In the genomic region with DNA sequence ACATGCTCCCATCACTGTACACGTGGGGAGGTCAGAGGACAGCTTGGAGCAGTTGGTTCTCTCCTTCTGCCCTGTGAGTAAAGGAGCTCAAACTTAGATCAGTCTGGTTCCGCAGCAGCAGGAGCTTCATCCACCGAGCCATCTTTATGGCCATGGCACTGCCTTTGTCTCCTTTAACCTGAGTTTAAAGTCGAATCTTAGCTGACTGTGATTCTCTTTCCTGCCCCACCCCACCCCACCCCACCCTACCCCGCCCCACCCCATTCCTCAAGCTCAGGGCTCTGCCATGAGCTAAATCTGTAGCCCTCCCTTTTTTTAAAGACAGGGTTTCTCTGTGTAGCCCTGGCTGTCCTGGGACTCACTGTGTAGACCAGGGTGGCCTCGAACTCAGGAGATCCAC, we compare ENCODE assay signal across 27 mouse cellular contexts. TPM values are rescaled to one million over a fixed set of nuclear protein-coding genes. Genes with fewer than 3 reads are reported as not detected.
A peak's percentile ranks its signal among the peaks of the same experiment; 100 is the strongest.
DNase-seq lines count a peak whose midpoint lies in the region; ATAC-seq and TF ChIP-seq lines count a peak whose summit lies in the region.
"Had no signal": no experiment of that assay in that cellular context is flagged by ENCODE, and none has a peak within 500 bp of the region (broad histone marks: within the 10 kb centered on the region; RNA-seq: fewer than 3 reads in every experiment).

No protein-coding gene starts in this region.

- no peak overlapping the region for H3K4me2 ChIP-seq in intestine, embryonic 15.5 days (replicated peaks)
- H3K4me2 ChIP-seq in myocyte (ENCODE audit: low read depth): peak overlapping the region; percentile 43
- H3K4me2 ChIP-seq in midbrain, embryonic 14.5 days (ENCODE audit: low read length): no peak overlapping the region
- no peak overlapping the region for H3K4me2 ChIP-seq in heart, embryonic 12.5 days
- H3K4me2 ChIP-seq: forebrain, embryonic 13.5 days; hindbrain, embryonic 12.5 days; hindbrain, embryonic 15.5 days had no signal

- 70% methylated on average over 6 of the region's 6 CpGs for WGBS in intestine, embryonic 15.5 days
- WGBS in midbrain, embryonic 14.5 days: 93% methylated on average over 6 of the region's 6 CpGs
- 89% methylated on average over 6 of the region's 6 CpGs for WGBS in heart, embryonic 12.5 days
- WGBS in limb, embryonic 10.5 days: 84% methylated on average over 6 of the region's 6 CpGs

- no peak for TF ChIP-seq POLR2A in myocyte (IDR thresholded peaks at IDR 0.05; ENCODE audit: insufficient read length, low read depth)

- peak; percentile 73 for ATAC-seq in intestine, embryonic 15.5 days
- ATAC-seq in megakaryocyte, adult 5-6 weeks (ENCODE audit: poor library complexity, severe bottlenecking): no peak
- ATAC-seq in midbrain, embryonic 14.5 days (ENCODE audit: low FRiP score, low TSS enrichment): no peak
- no peak for ATAC-seq in heart, embryonic 12.5 days (ENCODE audit: insufficient number of reproducible peaks, low FRiP score)
- ATAC-seq: forebrain, embryonic 13.5 days; forebrain, embryonic 16.5 days had no signal

- H3K4me3 ChIP-seq in E14TG2a.4 (replicated peaks; ENCODE audit: low read length) (peak overlapping the region; percentile 54), ES-E14 (ENCODE audit: insufficient read depth in 1 of 2, low read depth in 1 of 2, low read length in 2 of 2, poor library complexity in 1 of 2, severe bottlenecking in 1 of 2) (no peak overlapping the region; a peak in 1 of 4 replicates), myocyte (no peak overlapping the region)
- no peak overlapping the region for H3K4me3 ChIP-seq in intestine, embryonic 15.5 days (replicated peaks)
- no peak overlapping the region for H3K4me3 ChIP-seq in midbrain, embryonic 14.5 days (replicated peaks; ENCODE audit: low read depth, low read length)
- H3K4me3 ChIP-seq in heart, embryonic 12.5 days: no peak overlapping the region
- H3K4me3 ChIP-seq in limb, embryonic 10.5 days: no peak overlapping the region
- H3K4me3 ChIP-seq: forebrain, embryonic 10.5 days; forebrain, embryonic 13.5 days; heart, adult 2 months; heart, embryonic 10.5 days; hindbrain, embryonic 12.5 days; hindbrain, embryonic 15.5 days had no signal

- H3K36me3 ChIP-seq in E14TG2a.4 (ENCODE audit: insufficient read depth, low read length) (peaks cover 6% of the 10 kb centered on the region; the same call in 1 of the 2 replicates), ES-E14 (ENCODE audit: control insufficient read depth, insufficient read depth, low read length, poor library complexity, severe bottlenecking) (no peaks in the 10 kb centered on the region), myocyte (ENCODE audit: control insufficient read depth, insufficient read depth) (no peaks in the 10 kb centered on the region)
- H3K36me3 ChIP-seq in intestine, embryonic 15.5 days: no peaks in the 10 kb centered on the region
- H3K36me3 ChIP-seq in midbrain, embryonic 14.5 days (ENCODE audit: control insufficient read depth, insufficient read depth, low read length): no peaks in the 10 kb centered on the region
- H3K36me3 ChIP-seq in heart, embryonic 12.5 days: peaks cover 4% of the 10 kb centered on the region; the same call in 1 of the 2 replicates
- peaks cover 5% of the 10 kb centered on the region; the same call in 1 of the 2 replicates for H3K36me3 ChIP-seq in limb, embryonic 10.5 days
- H3K36me3 ChIP-seq: hindbrain, embryonic 12.5 days; hindbrain, embryonic 15.5 days had no signal

- no peak overlapping the region for H3ac ChIP-seq in myocyte (ENCODE audit: control insufficient read depth, insufficient read length)

- H3K27ac ChIP-seq in ES-E14 (ENCODE audit: insufficient read depth, low read depth, low read length, poor library complexity, severe bottlenecking): peak overlapping the region; percentile 65; the same call in 1 of the 2 replicates
- no peak overlapping the region for H3K27ac ChIP-seq in intestine, embryonic 15.5 days
- H3K27ac ChIP-seq in midbrain, embryonic 14.5 days (replicated peaks; ENCODE audit: low read depth, low read length): no peak overlapping the region
- no peak overlapping the region for H3K27ac ChIP-seq in heart, embryonic 12.5 days (ENCODE audit: poor library complexity, severe bottlenecking)
- no peak overlapping the region for H3K27ac ChIP-seq in limb, embryonic 10.5 days
- H3K27ac ChIP-seq: forebrain, embryonic 10.5 days; forebrain, embryonic 13.5 days; heart, adult 2 months; heart, embryonic 10.5 days; hindbrain, embryonic 12.5 days; hindbrain, embryonic 15.5 days had no signal

- H3K9ac ChIP-seq in ES-E14 (ENCODE audit: insufficient read depth, low read depth, low read length, poor library complexity, severe bottlenecking): no peak overlapping the region
- no peak overlapping the region for H3K9ac ChIP-seq in intestine, embryonic 15.5 days
- H3K9ac ChIP-seq in midbrain, embryonic 14.5 days (replicated peaks; ENCODE audit: low read length): no peak overlapping the region
- no peak overlapping the region for H3K9ac ChIP-seq in heart, embryonic 12.5 days
- H3K9ac ChIP-seq: forebrain, embryonic 13.5 days; hindbrain, embryonic 12.5 days; hindbrain, embryonic 15.5 days had no signal

- TF ChIP-seq CTCF in E14TG2a.4 (conservative IDR thresholded peaks at IDR 0.05; ENCODE audit: low read length): no peak

- no peak for DNase-seq in ES-E14 (ENCODE audit: low read depth, low spot score)
- no peak for DNase-seq in midbrain, embryonic 14.5 days
- DNase-seq in limb, embryonic 10.5 days (ENCODE audit: low spot score): no peak
- DNase-seq: adrenal gland, postnatal 10 days; adrenal gland, postnatal 36 days; cerebellum, adult 18-20 months; cerebellum, adult 9-10 months; cerebellum, postnatal 14 days; gastrocnemius, postnatal 10 days; gastrocnemius, postnatal 36 days; heart, adult 2 months had no signal

- in situ Hi-C loops in ES-E14 (cut with MboI; ENCODE audit: low sequenced_read_pairs in 2 of 2, unreplicated experiment in 2 of 2): no loop called here

- H3K27me3 ChIP-seq in E14TG2a.4 (ENCODE audit: insufficient read depth, low read length) (no peaks in the 10 kb centered on the region), myocyte (ENCODE audit: control insufficient read depth, insufficient read depth, insufficient read length) (no peaks in the 10 kb centered on the region)
- no peaks in the 10 kb centered on the region for H3K27me3 ChIP-seq in intestine, embryonic 15.5 days (replicated peaks)
- no peaks in the 10 kb centered on the region for H3K27me3 ChIP-seq in midbrain, embryonic 14.5 days (ENCODE audit: control insufficient read depth, insufficient read depth, low read length)
- H3K27me3 ChIP-seq in heart, embryonic 12.5 days (replicated peaks): no peaks in the 10 kb centered on the region
- no peaks in the 10 kb centered on the region for H3K27me3 ChIP-seq in limb, embryonic 10.5 days (ENCODE audit: low read depth, poor library complexity, severe bottlenecking)
- H3K27me3 ChIP-seq: forebrain, embryonic 13.5 days; hindbrain, embryonic 12.5 days; hindbrain, embryonic 15.5 days had no signal

- peaks cover 89% of the 10 kb centered on the region for H3K79me2 ChIP-seq in myocyte (ENCODE audit: control insufficient read depth, insufficient read depth)

- H3K9me3 ChIP-seq in E14TG2a.4 (ENCODE audit: low read length) (no peaks in the 10 kb centered on the region), ES-E14 (ENCODE audit: control insufficient read depth, insufficient read depth, low read depth, low read length) (no peaks in the 10 kb centered on the region)
- no peaks in the 10 kb centered on the region for H3K9me3 ChIP-seq in intestine, embryonic 15.5 days
- no peaks in the 10 kb centered on the region for H3K9me3 ChIP-seq in midbrain, embryonic 14.5 days (ENCODE audit: control insufficient read depth, low read length)
- H3K9me3 ChIP-seq in heart, embryonic 12.5 days (replicated peaks): no peaks in the 10 kb centered on the region
- no peaks in the 10 kb centered on the region for H3K9me3 ChIP-seq in limb, embryonic 10.5 days (replicated peaks)
- H3K9me3 ChIP-seq: forebrain, embryonic 10.5 days; forebrain, embryonic 13.5 days; G1E; heart, embryonic 10.5 days; hindbrain, embryonic 12.5 days; hindbrain, embryonic 15.5 days had no signal

- H3K4me1 ChIP-seq in E14TG2a.4 (replicated peaks; ENCODE audit: low read depth, low read length) (peaks cover 88% of the 10 kb centered on the region), ES-E14 (ENCODE audit: control insufficient read depth in 2 of 2, insufficient read depth in 2 of 2, low read length in 2 of 2, poor library complexity in 1 of 2) (peaks cover 15 to 33% of the 10 kb centered on the region in 2 experiments; a peak in 3 of 4 replicates)
- H3K4me1 ChIP-seq in intestine, embryonic 15.5 days (replicated peaks): peaks cover 21% of the 10 kb centered on the region
- H3K4me1 ChIP-seq in midbrain, embryonic 14.5 days (ENCODE audit: control insufficient read depth, insufficient read depth, low read length): peaks cover 9% of the 10 kb centered on the region; the same call in 1 of the 2 replicates
- peaks cover 67% of the 10 kb centered on the region for H3K4me1 ChIP-seq in heart, embryonic 12.5 days (replicated peaks)
- peaks cover 21% of the 10 kb centered on the region for H3K4me1 ChIP-seq in limb, embryonic 10.5 days

TF ChIP-seq in ES-E14, 5 proteins besides CTCF, POLR2A, EP300 and RAD21 (continues in another document):
- TF ChIP-seq HCFC1 (IDR thresholded peaks at IDR 0.05; ENCODE audit: borderline replicate concordance, insufficient read depth, low read length) (no peak), ZNF384 (IDR thresholded peaks at IDR 0.05; ENCODE audit: low read depth, low read length) (no peak)

TF ChIP-seq in myocyte, 11 proteins besides CTCF, POLR2A, EP300 and RAD21 (continues in another document):
- TF ChIP-seq MAX (IDR thresholded peaks at IDR 0.05; ENCODE audit: low read depth) (no peak), POLR2AphosphoS2 (IDR thresholded peaks at IDR 0.05; ENCODE audit: insufficient read length, low read depth) (no peak)

RNA-seq across cellular contexts. Expression of a gene that starts 38.8 kb away (rescaled TPM):
- total RNA-seq in ES-E14 (2012; rRNA removed): 56.1 and 72.5 TPM in 2 replicates
- polyA plus RNA-seq in intestine, embryonic 15.5 days (2015; fragmentation: Nextera tagmentation; extraction: Ambion mirVana): 16.8 and 23.6 TPM in 2 replicates
- 24.9 TPM for polyA plus RNA-seq in myocyte (2012; fragmentation: generic; extraction: Trizol)
- total RNA-seq in megakaryocyte, adult 5-6 weeks (2015): 33.1 and 33.6 TPM in 2 replicates
- 22.8 and 24.6 TPM in 2 replicates for total RNA-seq in megakaryocyte, adult 5-6 weeks (2017)
- polyA plus RNA-seq in midbrain, embryonic 14.5 days (2014; fragmentation: Nextera tagmentation; extraction: Ambion mirVana): 33.1 and 35.5 TPM in 2 replicates
- 18.2 and 18.9 TPM in 2 replicates for polyA plus RNA-seq in heart, embryonic 12.5 days (2016; fragmentation: Nextera tagmentation; extraction: Ambion mirVana)
- 15.2 and 15.3 TPM in 2 replicates for polyA plus RNA-seq in limb, embryonic 10.5 days (2016; fragmentation: Nextera tagmentation; extraction: Ambion mirVana)

RNA-seq across cellular contexts. Expression of a gene that starts 48.4 kb away (rescaled TPM):
- total RNA-seq in ES-E14 (2012; rRNA removed): 5.8 and 7.7 TPM in 2 replicates
- polyA plus RNA-seq in intestine, embryonic 15.5 days (2015; fragmentation: Nextera tagmentation; extraction: Ambion mirVana): 24.9 and 30.2 TPM in 2 replicates
- polyA plus RNA-seq in myocyte (2012; fragmentation: generic; extraction: Trizol): 4.4 TPM
- not detected in 2 replicates for total RNA-seq in megakaryocyte, adult 5-6 weeks (2015)
- not detected in 2 replicates for total RNA-seq in megakaryocyte, adult 5-6 weeks (2017)
- polyA plus RNA-seq in midbrain, embryonic 14.5 days (2014; fragmentation: Nextera tagmentation; extraction: Ambion mirVana): 59.4 and 72.9 TPM in 2 replicates
- 14.1 and 15.7 TPM in 2 replicates for polyA plus RNA-seq in heart, embryonic 12.5 days (2016; fragmentation: Nextera tagmentation; extraction: Ambion mirVana)
- 24.9 and 26.2 TPM in 2 replicates for polyA plus RNA-seq in limb, embryonic 10.5 days (2016; fragmentation: Nextera tagmentation; extraction: Ambion mirVana)
- total RNA-seq: adrenal gland, adult 18-20 months; adrenal gland, postnatal 10 days; adrenal gland, postnatal 36 days; gastrocnemius, adult 18-20 months; gastrocnemius, postnatal 10 days; gastrocnemius, postnatal 36 days; heart, adult 2 months; heart, postnatal 25 days; hematopoietic stem cell, adult 5-6 weeks had no signal
- polyA plus RNA-seq: G1E; heart, adult 2 months had no signal
